Mouse (Mus musculus) macrophage (primary cell): ENCODE data around the gene Rnf157. TPM values are rescaled to one million over a fixed set of nuclear protein-coding genes. Genes with fewer than 3 reads are reported as not detected.

ENCODE experiments used
- polyA plus RNA-seq: library from polyadenylated mRNA; stranded (reverse); fragments of 250-400 nt; gene quantifications from 3 replicates; pipeline ENCODE4 v1.2.4, GENCODE M21; 2018; ENCODE audit warnings: inconsistent platforms

The Rnf157 gene
- polyA plus RNA-seq, 1 experiment from 2014 or later, result 14.0 TPM

Other genes with a start within 250 kb of the Rnf157 start
- gene Fbf1, start 244.9 kb downstream of the Rnf157 start, polyA plus RNA-seq, result 13.2 to 15.0 TPM (median 14.6 TPM) in 3 replicates
- gene Ten1, start 214.2 kb downstream of the Rnf157 start, polyA plus RNA-seq, result 35.1 to 61.5 TPM (median 55.2 TPM) in 3 replicates
- 52.6 to 66.6 TPM (median 52.9 TPM) in 3 replicates for gene Acox1, start 214.0 kb downstream of the Rnf157 start, polyA plus RNA-seq
- not detected in 3 replicates for gene Evpl, start 175.0 kb downstream of the Rnf157 start, polyA plus RNA-seq
- 50.2 to 71.9 TPM (median 56.6 TPM) in 3 replicates for gene Srp68, start 138.8 kb downstream of the Rnf157 start, polyA plus RNA-seq
- not detected in 3 replicates for gene Galr2, start 132.1 kb downstream of the Rnf157 start, polyA plus RNA-seq
- 22.2 to 30.5 TPM (median 26.9 TPM) in 3 replicates for gene Exoc7, start 105.8 kb downstream of the Rnf157 start, polyA plus RNA-seq
- not detected in 3 replicates for gene Foxj1, start 77.6 kb downstream of the Rnf157 start, polyA plus RNA-seq
- 18.0 to 34.4 TPM (median 27.5 TPM) in 3 replicates for gene Ubald2, start 21.1 kb upstream of the Rnf157 start, polyA plus RNA-seq
- gene Qrich2, start 53.2 kb upstream of the Rnf157 start, polyA plus RNA-seq, result not detected in 3 replicates
- 18.4 to 35.9 TPM (median 20.8 TPM) in 3 replicates for gene Prpsap1, start 81.2 kb upstream of the Rnf157 start, polyA plus RNA-seq
- gene Sphk1, start 117.9 kb upstream of the Rnf157 start, polyA plus RNA-seq, result 0.12 to 0.22 TPM in 2 of 3 replicates, not detected in the other
- gene Ube2o, start 168.4 kb upstream of the Rnf157 start, polyA plus RNA-seq, result 4.4 to 9.2 TPM (median 5.4 TPM) in 3 replicates
- gene Aanat, start 173.4 kb upstream of the Rnf157 start, polyA plus RNA-seq, result not detected in 3 replicates
- gene Rhbdf2, start 214.0 kb upstream of the Rnf157 start, polyA plus RNA-seq, result 14.2 to 37.1 TPM (median 21.7 TPM) in 3 replicates
- not detected in 3 replicates for gene Prcd, start 240.5 kb upstream of the Rnf157 start, polyA plus RNA-seq
- gene Cygb, start 241.3 kb upstream of the Rnf157 start, polyA plus RNA-seq, result not detected in 3 replicates